Mouse (Mus musculus) forebrain, embryonic 11.5 days (tissue): ENCODE data around the gene Ctxn1. TPM values are rescaled to one million over a fixed set of nuclear protein-coding genes. Genes with fewer than 3 reads are reported as not detected.
"Not testable (repeated sequence)": the region's sequence is repeated elsewhere in the genome, so short reads cannot be mapped to it uniquely, and the experiment has no call there.

Source experiments
- ATAC-seq: fragments of 200-750 bp; cut with Nextera tagmentation; replicated peaks from 2 replicates; pipeline ENCODE4 v1.8.0; 2017; ENCODE audit warnings: moderate TSS enrichment; ENCODE audit not compliant: low FRiP score
- DNase-seq: peaks from one replicate; pipeline ENCODE4 v3.0.0-alpha.2; 2017; ENCODE audit warnings: low spot score
- H3K27ac ChIP-seq: fragments of 300-500 bp; sonication (generic); 2 replicates; pipeline ENCODE4 v1.5.1; 2014; ENCODE audit warnings: low read depth, low read length
- H3K27me3 ChIP-seq: fragments of 300-500 bp; sonication (generic); 2 replicates; pipeline ENCODE4 v1.6.1; 2014; ENCODE audit warnings: mild to moderate bottlenecking, low read length, mixed read lengths; ENCODE audit not compliant: control insufficient read depth, insufficient read depth
- H3K36me3 ChIP-seq: fragments of 300-500 bp; sonication (generic); 2 replicates; pipeline ENCODE4 v1.6.1; 2014; ENCODE audit warnings: mild to moderate bottlenecking, low read length, moderate library complexity, mixed read lengths; ENCODE audit not compliant: control insufficient read depth, insufficient read depth
- H3K4me1 ChIP-seq: fragments of 300-500 bp; sonication (generic); replicated peaks from 2 replicates; pipeline ENCODE4 v1.6.1; 2014; ENCODE audit warnings: low read length, mixed read lengths; ENCODE audit not compliant: control insufficient read depth, insufficient read depth
- H3K4me2 ChIP-seq: fragments of 300-500 bp; sonication (generic); 2 replicates; pipeline ENCODE4 v1.6.1; 2014; ENCODE audit warnings: low read depth, mild to moderate bottlenecking, low read length, moderate library complexity, mixed read lengths; ENCODE audit not compliant: severe bottlenecking
- H3K4me3 ChIP-seq: fragments of 300-500 bp; sonication (generic); 2 replicates; pipeline ENCODE4 v1.5.1; 2014; ENCODE audit warnings: low read depth, low read length
- H3K9ac ChIP-seq: fragments of 300-500 bp; sonication (generic); 2 replicates; pipeline ENCODE4 v1.6.1; 2014; ENCODE audit warnings: low read length
- H3K9me3 ChIP-seq: fragments of 300-500 bp; sonication (generic); 2 replicates; pipeline ENCODE4 v1.6.1; 2016; ENCODE audit warnings: low read length, mixed read lengths; ENCODE audit not compliant: control insufficient read depth
- WGBS: fragments of 180-500 bp; shearing (Covaris S2); extraction: QIAGEN DNeasy Blood & Tissue Kit; methylation state at CpG from one replicate; pipeline ENCODE4 v1.1.7; 2014; 5-methylcytosine and 5-hydroxymethylcytosine counted together
- polyA plus RNA-seq: library from polyadenylated mRNA; unstranded; fragments of >200 nt; fragmentation: Nextera tagmentation; extraction: Ambion mirVana; gene quantifications from 2 replicates; pipeline ENCODE4 v1.2.1, GENCODE M21; 2014

The Ctxn1 gene
- polyA plus RNA-seq, 1 experiment from 2014 or later, result 153 TPM

DNA sequence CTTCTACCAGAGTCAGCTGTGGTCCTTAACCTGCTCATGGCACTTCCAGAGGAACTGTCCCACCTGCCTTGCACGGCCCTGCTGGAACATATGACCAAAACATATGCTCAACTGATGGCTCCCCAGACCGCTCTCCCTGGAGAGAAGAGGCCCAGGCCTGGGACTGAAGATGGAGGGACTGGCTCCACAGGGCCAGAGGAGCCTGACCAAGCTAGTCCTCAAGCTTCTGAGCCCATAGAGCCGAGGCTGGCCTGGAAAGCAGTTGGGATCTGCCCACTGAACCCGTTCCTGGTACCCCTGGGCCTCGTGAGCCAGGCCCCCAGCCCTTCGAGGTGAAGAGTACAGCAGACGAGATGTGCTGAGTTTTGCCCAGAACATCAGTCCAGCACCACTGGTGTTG is 3.6 kb downstream of the Ctxn1 start:
- not testable (repeated sequence) for H3K9me3 ChIP-seq, H3K27me3 ChIP-seq, H3K27ac ChIP-seq, H3K36me3 ChIP-seq, H3K4me2 ChIP-seq, H3K9ac ChIP-seq, DNase-seq, ATAC-seq, H3K4me3 ChIP-seq
- H3K4me1 ChIP-seq, result peaks cover 26% of the 10 kb centered on the region
- WGBS, result 89% methylated on average over 7 of the region's 7 CpGs

DNA sequence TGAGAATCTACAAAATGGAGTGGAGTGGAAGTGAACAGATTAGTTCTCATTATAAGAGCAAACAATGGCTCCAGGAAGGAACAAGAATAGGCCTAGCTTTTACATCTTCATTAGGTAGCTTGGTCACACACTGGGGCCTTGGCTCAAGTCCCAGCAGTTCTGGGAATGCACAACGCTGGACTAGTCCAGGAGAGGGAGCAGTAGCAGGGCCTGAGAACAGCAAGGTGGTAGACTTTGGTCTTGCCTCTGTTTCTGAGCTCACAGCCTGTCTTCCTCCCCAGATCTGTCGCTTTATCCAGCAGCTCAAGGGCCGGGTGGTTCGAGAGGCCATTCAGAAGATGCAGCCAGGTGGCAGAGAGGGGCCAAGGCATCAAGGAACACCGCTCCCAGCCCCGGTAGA is 5.1 kb downstream of the Ctxn1 start:
- Histone ChIP-seq H3K36me3 (peaks cover 4% of the 10 kb centered on the region; the same call in 1 of the 2 replicates), H3K27ac (no peak overlapping the region), H3K9ac (no peak overlapping the region; the same call in 1 of the 2 replicates), H3K4me2 (peak overlapping the region; percentile 74), H3K9me3 (no peaks in the 10 kb centered on the region), H3K4me1 (peaks cover 21% of the 10 kb centered on the region), H3K4me3 (peak overlapping the region; percentile 77), H3K27me3 (no peaks in the 10 kb centered on the region; the same call in 1 of the 2 replicates)
- DNase-seq (no peak), ATAC-seq (no peak)
- 65% methylated on average over 6 of the region's 6 CpGs for WGBS

DNA sequence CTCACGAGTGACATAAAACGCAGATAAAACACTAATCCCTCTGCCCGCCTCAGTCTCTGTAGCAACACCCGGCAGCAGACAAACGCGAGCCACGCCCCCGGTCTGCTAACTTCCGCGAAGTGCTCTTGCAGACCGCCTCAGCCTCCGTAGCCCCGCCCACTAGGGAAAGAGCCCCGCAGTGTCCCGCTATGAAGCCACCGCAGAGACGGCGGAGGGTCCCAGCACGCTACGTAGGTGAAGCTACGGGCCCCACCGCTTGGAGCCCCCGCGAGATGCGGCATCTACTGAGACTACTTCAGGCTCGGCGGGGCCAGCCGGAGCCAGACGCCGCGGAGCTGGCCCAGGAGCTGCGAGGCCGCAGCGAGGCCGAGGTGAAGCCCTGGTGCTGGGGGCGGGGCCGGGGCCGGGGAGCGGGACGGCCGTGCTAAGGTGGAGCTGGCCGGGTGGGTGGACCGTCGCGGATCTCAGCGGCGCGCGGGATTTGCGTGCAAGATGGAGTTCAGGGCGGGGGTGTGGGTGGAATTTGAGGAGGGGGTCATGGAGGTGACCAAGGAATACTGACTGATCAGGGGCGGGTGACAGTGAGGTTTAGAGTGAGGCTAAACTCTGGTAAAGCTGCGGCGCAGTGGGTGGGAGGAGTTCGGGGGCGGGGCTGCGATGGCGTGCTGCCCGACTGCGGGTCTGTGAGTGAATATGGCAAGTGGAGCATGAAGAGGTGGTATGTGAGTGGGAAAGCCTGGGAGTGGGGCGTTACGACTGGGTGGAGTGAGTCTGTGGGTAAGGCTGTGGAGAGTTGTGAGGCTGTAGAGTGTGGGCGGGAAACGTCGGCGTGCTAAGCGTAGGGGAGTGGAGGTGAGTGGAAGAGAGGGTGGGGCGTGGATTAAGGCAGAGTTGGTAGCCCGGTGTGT is 5.9 kb downstream of the Ctxn1 start, which contains the start of gene Snapc2:
TSS of gene Snapc2 (plus strand) at position 147 of the 908 bp plus-strand sequence.
- ATAC-seq, result peak; percentile 90
- Histone ChIP-seq H3K4me1 (peaks cover 22% of the 10 kb centered on the region), H3K9me3 (no peaks in the 10 kb centered on the region), H3K27ac (peak within 1 kb of the TSS; percentile 90), H3K4me2 (peak within 1 kb of the TSS; percentile 74), H3K36me3 (peaks cover 4% of the 10 kb centered on the region; the same call in 1 of the 2 replicates), H3K4me3 (peak within 1 kb of the TSS; percentile 77), H3K27me3 (no peaks in the 10 kb centered on the region; the same call in 1 of the 2 replicates), H3K9ac (peak within 1 kb of the TSS; percentile 84)
- under 1% methylated on average over 69 of the region's 69 CpGs for WGBS
- peak; percentile 96 for DNase-seq

DNA sequence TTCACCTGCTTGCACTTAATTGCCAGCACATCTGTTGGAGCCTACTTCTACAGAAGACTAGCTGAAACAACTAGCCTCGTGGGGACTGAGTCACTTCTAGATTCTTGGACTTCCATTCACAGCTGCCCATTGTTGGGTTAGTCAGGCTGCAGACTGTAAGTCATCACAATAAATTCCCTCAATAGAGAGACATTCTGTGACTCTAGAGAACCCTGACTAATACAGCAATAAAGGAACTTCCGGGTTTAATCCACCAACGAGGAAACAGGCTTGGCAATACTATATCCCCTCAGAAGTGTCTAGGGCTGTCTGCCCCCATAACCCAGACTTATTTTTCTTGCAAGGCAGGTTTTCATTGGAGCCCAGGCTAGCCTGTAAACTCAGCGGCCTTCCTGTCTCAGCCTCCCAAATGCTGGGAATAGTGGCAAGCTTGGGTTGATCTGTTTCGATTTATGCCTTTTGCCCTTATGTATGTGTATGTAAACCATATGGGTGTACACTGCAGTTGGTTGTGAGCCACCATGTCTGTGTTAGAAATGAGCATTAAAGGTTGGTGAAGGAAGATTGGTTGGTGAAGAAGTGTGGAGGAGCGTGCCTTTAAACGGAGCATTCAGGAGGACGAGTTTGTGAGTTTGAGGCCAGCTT is 6.8 kb downstream of the Ctxn1 start:
- ATAC-seq, result no peak
- Histone ChIP-seq H3K4me3 (peak overlapping the region; percentile 77), H3K36me3 (peaks cover 4% of the 10 kb centered on the region; the same call in 1 of the 2 replicates), H3K27me3 (no peaks in the 10 kb centered on the region; the same call in 1 of the 2 replicates), H3K9ac (peak overlapping the region; percentile 84), H3K4me1 (peaks cover 13% of the 10 kb centered on the region), H3K4me2 (peak overlapping the region; percentile 61), H3K9me3 (no peaks in the 10 kb centered on the region), H3K27ac (peak overlapping the region; percentile 31; the same call in 1 of the 2 replicates)
- no peak for DNase-seq
- WGBS, result 50% methylated on average over 8 of the region's 8 CpGs

DNA sequence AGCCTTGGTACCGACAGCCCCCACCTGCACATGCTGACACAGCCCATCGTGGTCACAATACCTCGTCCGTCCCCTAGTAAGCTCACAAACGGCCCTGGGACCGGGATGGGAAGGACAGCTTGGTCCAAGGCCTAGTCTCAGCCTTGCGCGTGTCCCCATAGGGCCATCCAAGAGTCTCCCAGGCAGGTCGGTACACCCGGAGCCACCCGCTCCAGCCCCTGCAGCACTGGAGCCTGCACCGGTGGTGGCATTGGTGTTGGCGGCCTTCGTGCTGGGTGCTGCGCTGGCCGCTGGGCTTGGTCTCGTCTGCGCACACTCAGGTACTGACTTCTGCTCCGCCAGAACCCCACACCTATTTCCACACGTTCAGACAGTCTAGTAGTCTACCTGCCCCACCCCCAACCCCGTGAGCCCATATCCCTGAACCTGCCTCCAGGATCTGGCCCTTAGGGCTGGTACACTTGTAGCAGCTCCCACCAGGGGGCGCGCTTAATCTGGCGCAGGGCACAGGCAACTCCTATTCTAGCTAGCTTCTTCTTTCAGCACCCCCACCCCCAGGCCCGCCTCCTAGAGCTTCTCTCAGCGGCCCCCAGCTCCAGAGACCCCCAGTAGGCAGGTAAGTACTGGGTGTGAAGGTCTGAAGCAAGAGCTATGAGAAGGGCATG is 8.6 kb downstream of the Ctxn1 start:
- H3K4me2 ChIP-seq, result no peak overlapping the region
- no peak overlapping the region for H3K4me3 ChIP-seq
- H3K27ac ChIP-seq, result no peak overlapping the region
- H3K4me1 ChIP-seq, result peaks cover 10% of the 10 kb centered on the region
- ATAC-seq, result peak; percentile 25
- no peak overlapping the region for H3K9ac ChIP-seq
- 29% methylated on average over 26 of the region's 26 CpGs for WGBS
- peak; percentile 92 for DNase-seq
- H3K27me3 ChIP-seq, result no peaks in the 10 kb centered on the region; the same call in 1 of the 2 replicates
- no peaks in the 10 kb centered on the region for H3K9me3 ChIP-seq
- peaks cover 3% of the 10 kb centered on the region; the same call in 1 of the 2 replicates for H3K36me3 ChIP-seq

DNA sequence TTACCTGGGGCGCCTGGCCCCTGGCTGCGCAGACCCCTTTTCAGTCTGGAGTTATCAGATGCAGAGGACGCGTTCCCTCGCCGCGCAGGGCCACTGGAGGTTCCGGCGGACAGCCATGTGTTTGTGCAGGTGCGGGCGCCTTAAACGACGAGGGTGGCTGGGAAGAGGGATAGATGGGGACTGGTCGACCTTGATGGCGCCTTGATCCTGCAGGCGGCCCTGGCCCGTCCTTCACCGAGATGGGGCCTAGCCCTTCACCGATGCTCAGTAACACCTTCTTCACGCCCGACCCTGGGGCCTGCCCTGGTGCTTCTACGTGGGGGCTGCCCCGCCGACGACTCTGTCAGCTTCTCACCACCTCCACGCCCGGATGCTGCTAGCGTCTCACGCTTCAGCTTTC is 9.9 kb downstream of the Ctxn1 start:
- peaks cover 7% of the 10 kb centered on the region for H3K4me1 ChIP-seq
- no peaks in the 10 kb centered on the region for H3K9me3 ChIP-seq
- no peak overlapping the region for H3K4me2 ChIP-seq
- H3K9ac ChIP-seq, result peak overlapping the region; percentile 20; the same call in 1 of the 2 replicates
- no peaks in the 10 kb centered on the region; the same call in 1 of the 2 replicates for H3K27me3 ChIP-seq
- DNase-seq (no peak), ATAC-seq (no peak)
- no peak overlapping the region for H3K27ac ChIP-seq
- no peak overlapping the region for H3K4me3 ChIP-seq
- peaks cover 13% of the 10 kb centered on the region; the same call in 1 of the 2 replicates for H3K36me3 ChIP-seq
- 11% methylated on average over 29 of the region's 29 CpGs for WGBS

DNA sequence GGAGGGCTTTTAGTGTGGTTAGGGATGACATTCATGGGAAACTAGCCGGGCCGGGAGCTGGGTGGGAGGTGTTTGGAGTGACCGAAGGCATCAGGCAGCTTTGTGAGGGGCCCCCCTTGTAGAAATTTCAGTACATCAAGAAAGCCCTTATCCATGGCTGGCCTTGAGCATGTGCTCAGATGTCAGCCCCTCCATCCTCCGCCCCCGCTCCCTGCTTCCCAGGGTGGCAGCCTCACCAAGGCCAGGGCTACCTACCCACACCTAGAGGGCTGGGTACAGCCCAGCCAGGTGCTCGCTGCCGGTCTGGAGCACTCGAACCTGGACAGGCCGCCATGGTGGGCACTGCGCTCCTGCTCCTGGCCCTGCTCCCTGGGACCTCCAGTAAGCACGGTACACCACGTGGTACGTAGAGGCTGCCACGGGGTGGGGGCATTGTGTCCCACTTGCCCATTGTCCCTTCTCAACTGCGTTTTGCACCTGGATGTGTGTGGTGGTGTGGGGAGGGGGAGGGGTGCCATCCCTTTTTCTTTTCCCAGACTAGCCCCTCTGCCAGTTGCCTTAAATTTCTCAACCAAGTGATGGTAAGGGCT is 11.0 kb downstream of the Ctxn1 start, which contains the start of gene Tgfbr3l:
TSS of gene Tgfbr3l (plus strand) at position 264 of the 590 bp plus-strand sequence.
- no peak for DNase-seq
- no peak within 1 kb of the TSS for H3K4me2 ChIP-seq
- peaks cover 7% of the 10 kb centered on the region; the same call in 1 of the 2 replicates for H3K4me1 ChIP-seq
- H3K9ac ChIP-seq, result 0 out of 2 replicates have a peak within 1 kb of the TSS, but pooled peaks have one; percentile 20
- no peak within 1 kb of the TSS for H3K27ac ChIP-seq
- WGBS, result 81% methylated on average over 15 of the region's 15 CpGs
- H3K4me3 ChIP-seq, result no peak within 1 kb of the TSS
- H3K27me3 ChIP-seq, result no peaks in the 10 kb centered on the region; the same call in 1 of the 2 replicates
- peaks cover 13% of the 10 kb centered on the region; the same call in 1 of the 2 replicates for H3K36me3 ChIP-seq
- no peaks in the 10 kb centered on the region for H3K9me3 ChIP-seq
- no peak for ATAC-seq
